Mouse (Mus musculus): ENCODE results near the gene Nr2c1. TPM values are rescaled to one million over a fixed set of nuclear protein-coding genes. Genes with fewer than 3 reads are reported as not detected.
A peak's percentile ranks its signal among the peaks of the same experiment; 100 is the strongest.

Gene Nr2c1
- polyA plus RNA-seq, 1 experiment from 2014 or later, result 12.3 TPM

- peak overlapping the region; percentile 2; the same call in 1 of the 2 replicates for H3K4me2 ChIP-seq (replicated peaks)
- no peak overlapping the region for H3K4me3 ChIP-seq
- no peaks in the 10 kb centered on the region for H3K27me3 ChIP-seq
- peak; percentile 60; the same call in 1 of the 2 replicates for ATAC-seq (ENCODE audit: low FRiP score, low read depth)
- no peak overlapping the region for H3K9ac ChIP-seq (replicated peaks)
- 0 out of 2 replicates have a peak, but pooled peaks cover 6% of the 10 kb centered on the region for H3K9me3 ChIP-seq
- 33% methylated on average over 12 of the region's 12 CpGs for WGBS
- H3K27ac ChIP-seq (replicated peaks), result peak overlapping the region; percentile 52; the same call in 1 of the 2 replicates
- H3K36me3 ChIP-seq, result peaks cover 53% of the 10 kb centered on the region
- peaks cover 25% of the 10 kb centered on the region for H3K4me1 ChIP-seq
Measured at GRCm38 (mm10) chr10:94171440-94172130, 23.8 kb downstream of the Nr2c1 start.

- WGBS, result 42% methylated on average over 11 of the region's 11 CpGs
- 0 out of 2 replicates have a peak, but pooled peaks cover 6% of the 10 kb centered on the region for H3K9me3 ChIP-seq
Measured at GRCm38 (mm10) chr10:94172137-94172536, 24.3 kb downstream of the Nr2c1 start.

GRCm38 (mm10) chr10:94172706-94173105 lies 24.9 kb downstream of the Nr2c1 start:
- H3K36me3 ChIP-seq, result peaks cover 43% of the 10 kb centered on the region
- H3K27me3 ChIP-seq, result no peaks in the 10 kb centered on the region
- peak overlapping the region; percentile 2; the same call in 1 of the 2 replicates for H3K4me2 ChIP-seq (replicated peaks)
- 13% methylated on average over 6 of the region's 6 CpGs for WGBS
- no peak overlapping the region for H3K9ac ChIP-seq (replicated peaks)
- ATAC-seq (ENCODE audit: low FRiP score, low read depth), result 0 out of 2 replicates have a peak, but pooled peaks have one; percentile 44
- H3K9me3 ChIP-seq, result 0 out of 2 replicates have a peak, but pooled peaks cover 6% of the 10 kb centered on the region
- H3K27ac ChIP-seq (replicated peaks), result peak overlapping the region; percentile 52; the same call in 1 of the 2 replicates
- H3K4me3 ChIP-seq, result no peak overlapping the region
- H3K4me1 ChIP-seq, result peaks cover 25% of the 10 kb centered on the region

More at GRCm38 (mm10) chr10:94172137-94172536, 24.3 kb downstream of the Nr2c1 start:
- Histone ChIP-seq H3K9ac (replicated peaks) (no peak overlapping the region), H3K36me3 (peaks cover 49% of the 10 kb centered on the region), H3K27ac (replicated peaks) (peak overlapping the region; percentile 52; the same call in 1 of the 2 replicates), H3K4me3 (no peak overlapping the region), H3K4me2 (replicated peaks) (peak overlapping the region; percentile 2), H3K27me3 (no peaks in the 10 kb centered on the region), H3K4me1 (peaks cover 25% of the 10 kb centered on the region)
- peak; percentile 59; the same call in 1 of the 2 replicates for ATAC-seq (ENCODE audit: low FRiP score, low read depth)

GRCm38 (mm10) chr10:94174652-94175051 lies 26.8 kb downstream of the Nr2c1 start:
- Histone ChIP-seq H3K27me3 (no peaks in the 10 kb centered on the region), H3K9ac (replicated peaks) (no peak overlapping the region), H3K36me3 (peaks cover 28% of the 10 kb centered on the region), H3K9me3 (0 out of 2 replicates have a peak, but pooled peaks cover 6% of the 10 kb centered on the region), H3K4me1 (peaks cover 25% of the 10 kb centered on the region), H3K4me2 (replicated peaks) (no peak overlapping the region), H3K27ac (replicated peaks) (no peak overlapping the region), H3K4me3 (no peak overlapping the region)
- no peak for ATAC-seq (ENCODE audit: low FRiP score, low read depth)
- WGBS, result 87% methylated on average over 7 of the region's 7 CpGs

- H3K4me1 ChIP-seq, result peaks cover 16% of the 10 kb centered on the region; the same call in 1 of the 2 replicates
- H3K36me3 ChIP-seq, result peaks cover 48% of the 10 kb centered on the region
- no peaks in the 10 kb centered on the region for H3K9me3 ChIP-seq
- 22% methylated on average over 4 of the region's 4 CpGs for WGBS
- H3K4me3 ChIP-seq, result no peak overlapping the region
- no peak overlapping the region for H3K4me2 ChIP-seq (replicated peaks)
- H3K9ac ChIP-seq (replicated peaks), result no peak overlapping the region
- peak overlapping the region; percentile 27 for H3K27ac ChIP-seq (replicated peaks)
- ATAC-seq (ENCODE audit: low FRiP score, low read depth), result no peak
- H3K27me3 ChIP-seq, result no peaks in the 10 kb centered on the region
Measured at GRCm38 (mm10) chr10:94183199-94183598, 35.4 kb downstream of the Nr2c1 start.

GRCm38 (mm10) chr10:94198482-94199405 lies 50.9 kb downstream of the Nr2c1 start, which contains the start of gene Ndufa12:
Ndufa12 (plus strand) TSS chr10:94198720.
- peaks cover 11% of the 10 kb centered on the region for H3K4me1 ChIP-seq
- H3K36me3 ChIP-seq, result peaks cover 39% of the 10 kb centered on the region
- H3K4me2 ChIP-seq (replicated peaks), result peak within 1 kb of the TSS; percentile 72
- ATAC-seq (ENCODE audit: low FRiP score, low read depth), result peak; percentile 94
- WGBS, result under 1% methylated on average over 46 of the region's 46 CpGs
- peak within 1 kb of the TSS; percentile 76 for H3K27ac ChIP-seq (replicated peaks)
- H3K9me3 ChIP-seq, result no peaks in the 10 kb centered on the region
- H3K9ac ChIP-seq (replicated peaks), result peak within 1 kb of the TSS; percentile 62
- H3K4me3 ChIP-seq, result peak within 1 kb of the TSS; percentile 76
- no peaks in the 10 kb centered on the region for H3K27me3 ChIP-seq

GRCm38 (mm10) chr10:94204973-94205372 lies 57.1 kb downstream of the Nr2c1 start:
- H3K36me3 ChIP-seq, result peaks cover 71% of the 10 kb centered on the region
- no peak overlapping the region for H3K4me3 ChIP-seq
- H3K27me3 ChIP-seq, result no peaks in the 10 kb centered on the region
- no peak overlapping the region for H3K27ac ChIP-seq (replicated peaks)
- no peaks in the 10 kb centered on the region for H3K9me3 ChIP-seq
- no peak overlapping the region for H3K9ac ChIP-seq (replicated peaks)
- ATAC-seq (ENCODE audit: low FRiP score, low read depth), result no peak
- no peak overlapping the region for H3K4me2 ChIP-seq (replicated peaks)
- 93% methylated on average over 4 of the region's 4 CpGs for WGBS
- no peaks in the 10 kb centered on the region for H3K4me1 ChIP-seq

- Histone ChIP-seq H3K36me3 (peaks cover 47% of the 10 kb centered on the region), H3K4me1 (no peaks in the 10 kb centered on the region), H3K27me3 (no peaks in the 10 kb centered on the region), H3K4me2 (replicated peaks) (no peak overlapping the region), H3K4me3 (no peak overlapping the region), H3K9ac (replicated peaks) (no peak overlapping the region), H3K9me3 (no peaks in the 10 kb centered on the region), H3K27ac (replicated peaks) (no peak overlapping the region)
- 79% methylated on average over 6 of the region's 6 CpGs for WGBS
- ATAC-seq (ENCODE audit: low FRiP score, low read depth), result peak; percentile 63; the same call in 1 of the 2 replicates
Measured at GRCm38 (mm10) chr10:94210718-94211618, 63.1 kb downstream of the Nr2c1 start.

- Histone ChIP-seq H3K9me3 (no peaks in the 10 kb centered on the region), H3K9ac (replicated peaks) (no peak overlapping the region), H3K27ac (replicated peaks) (no peak overlapping the region), H3K36me3 (peaks cover 42% of the 10 kb centered on the region), H3K4me2 (replicated peaks) (no peak overlapping the region), H3K4me1 (no peaks in the 10 kb centered on the region), H3K27me3 (no peaks in the 10 kb centered on the region), H3K4me3 (no peak overlapping the region)
- WGBS, result 80% methylated on average over 2 of the region's 2 CpGs
- no peak for ATAC-seq (ENCODE audit: low FRiP score, low read depth)
Measured at GRCm38 (mm10) chr10:94211725-94212124, 63.9 kb downstream of the Nr2c1 start.

GRCm38 (mm10) chr10:94225026-94225750 lies 77.4 kb downstream of the Nr2c1 start:
- 82% methylated on average over 6 of the region's 6 CpGs for WGBS
- peaks cover 3% of the 10 kb centered on the region; the same call in 1 of the 2 replicates for H3K9me3 ChIP-seq
- ATAC-seq (ENCODE audit: low FRiP score, low read depth), result no peak

More at GRCm38 (mm10) chr10:94225026-94225750, 77.4 kb downstream of the Nr2c1 start:
- Histone ChIP-seq H3K4me2 (replicated peaks) (no peak overlapping the region), H3K4me1 (peaks cover 4% of the 10 kb centered on the region), H3K36me3 (peaks cover 20% of the 10 kb centered on the region), H3K4me3 (no peak overlapping the region), H3K9ac (replicated peaks) (no peak overlapping the region), H3K27ac (replicated peaks) (no peak overlapping the region), H3K27me3 (no peaks in the 10 kb centered on the region)
